Mouse (Mus musculus): ENCODE measurements at regions not wholly inside any gene's neighbourhood (a gene's known extent, or its start where the extent isn't known, plus 50 kb on each side); places are given as distances from the start of the nearest gene placed in this dataset.

- DNase-seq (ENCODE audit: low spot score): no peak
Observed at GRCm38 (mm10) chr12:13677266-13677665, 408.3 kb downstream of the Nbas start.

GRCm38 (mm10) chr12:13669453-13669852 lies 400.5 kb downstream of the Nbas start:
- DNase-seq (ENCODE audit: low spot score): no peak

GRCm38 (mm10) chr12:13668485-13669022 lies 399.6 kb downstream of the Nbas start:
- no peak for DNase-seq (ENCODE audit: low spot score)

- DNase-seq (ENCODE audit: low spot score): no peak
Observed at GRCm38 (mm10) chr12:13639336-13639735, 370.4 kb downstream of the Nbas start.

All from testis, postnatal 10 days (tissue).